Mouse (Mus musculus) myocyte (in vitro differentiated cells): Measurements from ENCODE around the gene Slco4a1. TPM values are rescaled to one million over a fixed set of nuclear protein-coding genes. Genes with fewer than 3 reads are reported as not detected.
A peak's percentile ranks its signal among the peaks of the same experiment; 100 is the strongest.

ENCODE experiments used
- H3K27me3 ChIP-seq: one replicate; pipeline ENCODE4 v1.6.1; 2011; ENCODE audit not compliant: control insufficient read depth, insufficient read depth, insufficient read length
- H3K36me3 ChIP-seq: one replicate; pipeline ENCODE4 v1.6.1; 2011; ENCODE audit not compliant: control insufficient read depth, insufficient read depth
- H3K4me2 ChIP-seq: one replicate; pipeline ENCODE4 v1.6.1; 2011; ENCODE audit warnings: low read depth, control low read depth
- H3K4me3 ChIP-seq: one replicate; pipeline ENCODE4 v1.5.1; 2011; ENCODE audit warnings: mild to moderate bottlenecking, control low read depth, moderate library complexity
- H3K79me2 ChIP-seq: one replicate; pipeline ENCODE4 v1.6.1; 2011; ENCODE audit not compliant: control insufficient read depth, insufficient read depth
- H3ac ChIP-seq: one replicate; pipeline ENCODE4 v1.6.1; 2011; ENCODE audit not compliant: control insufficient read depth, insufficient read length
- CEBPB ChIP-seq: IDR thresholded peaks from 2 replicates; pipeline ENCODE4 v1.6.1; 2011; ENCODE audit warnings: mild to moderate bottlenecking, moderate library complexity; ENCODE audit not compliant: poor library complexity, insufficient read depth, severe bottlenecking
- E2F4 ChIP-seq: IDR thresholded peaks from one replicate; pipeline ENCODE4 v1.6.1; 2011; ENCODE audit warnings: mild to moderate bottlenecking, control low read depth, moderate library complexity; ENCODE audit not compliant: insufficient read depth
- MAX ChIP-seq: IDR thresholded peaks from one replicate; pipeline ENCODE4 v1.6.1; 2011; ENCODE audit warnings: low read depth, mild to moderate bottlenecking, control low read depth
- MYOD1 ChIP-seq, 3 experiments: IDR thresholded peaks; one replicate each; pipeline ENCODE4 v1.6.1; 2011; ENCODE audit warnings: control low read depth in 2 of 3, low read depth in 2 of 3, mild to moderate bottlenecking in 2 of 3, moderate library complexity in 1 of 3; ENCODE audit not compliant: insufficient read length in 2 of 3, control insufficient read depth in 1 of 3
- MYOG ChIP-seq, 3 experiments: IDR thresholded peaks; one replicate each; pipeline ENCODE4 v1.6.1; 2011; ENCODE audit warnings: control low read depth in 2 of 3, low read depth in 2 of 3, mild to moderate bottlenecking in 2 of 3; ENCODE audit not compliant: insufficient read length in 2 of 3, control insufficient read depth in 1 of 3, insufficient read depth in 1 of 3
- POLR2A ChIP-seq: IDR thresholded peaks from one replicate; pipeline ENCODE4 v1.6.1; 2011; ENCODE audit warnings: low read depth, mild to moderate bottlenecking, control low read depth, moderate library complexity; ENCODE audit not compliant: insufficient read length
- POLR2AphosphoS2 ChIP-seq: IDR thresholded peaks from one replicate; pipeline ENCODE4 v1.6.1; 2011; ENCODE audit warnings: low read depth, control low read depth; ENCODE audit not compliant: insufficient read length
- REST ChIP-seq: IDR thresholded peaks from one replicate; pipeline ENCODE4 v1.6.1; 2011; ENCODE audit warnings: mild to moderate bottlenecking, control low read depth, moderate library complexity; ENCODE audit not compliant: insufficient read depth, insufficient read length
- SRF ChIP-seq: IDR thresholded peaks from one replicate; pipeline ENCODE4 v1.6.1; 2011; ENCODE audit warnings: low read depth; ENCODE audit not compliant: control insufficient read depth, insufficient read length
- TCF12 ChIP-seq: IDR thresholded peaks from one replicate; pipeline ENCODE4 v1.6.1; 2011; ENCODE audit warnings: mild to moderate bottlenecking, control low read depth; ENCODE audit not compliant: poor library complexity, insufficient read depth, severe bottlenecking
- TCF3 ChIP-seq: IDR thresholded peaks from one replicate; pipeline ENCODE4 v1.6.1; 2011; ENCODE audit warnings: low read depth, control low read depth; ENCODE audit not compliant: insufficient read length
- USF1 ChIP-seq: IDR thresholded peaks from one replicate; pipeline ENCODE4 v1.6.1; 2011; ENCODE audit warnings: low read depth, mild to moderate bottlenecking, control low read depth, moderate library complexity
- polyA plus RNA-seq: library from polyadenylated mRNA; unstranded; fragments of >200 nt; fragmentation: generic; extraction: Trizol; gene quantifications from one replicate; pipeline ENCODE4 v1.2.1, GENCODE M21; 2012; ENCODE audit warnings: missing spikeins

The Slco4a1 gene
- polyA plus RNA-seq, 1 experiment, result 0.18 TPM

DNA sequence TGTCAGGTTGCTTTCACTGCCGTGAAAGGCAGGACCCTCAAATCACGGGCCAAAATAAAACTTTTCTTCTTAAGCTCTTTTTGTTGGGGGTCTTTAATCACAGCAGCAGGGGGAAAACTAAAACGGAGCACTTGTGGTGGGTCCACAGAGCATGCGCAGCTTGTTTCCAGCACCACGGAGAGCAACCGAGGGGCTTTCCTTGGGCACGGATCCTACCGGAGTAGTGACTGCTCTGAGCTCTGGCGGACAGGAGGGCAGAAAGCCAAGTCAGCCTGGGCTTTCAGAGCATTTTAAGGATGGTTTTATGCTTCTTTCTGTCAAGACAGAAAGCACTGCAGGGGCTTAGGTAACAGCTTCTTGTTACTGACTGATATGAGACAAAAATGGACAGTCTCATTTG lies 38.3 kb upstream of the Slco4a1 start:
- H3K4me2 ChIP-seq, result no peak overlapping the region
- no peak overlapping the region for H3ac ChIP-seq
- TF ChIP-seq MYOD1 (IDR thresholded peaks at IDR 0.05; ENCODE audit: control insufficient read depth in 1 of 3, insufficient read length in 2 of 3, low read depth in 2 of 3) (no peak), REST (peak; percentile 79)
- H3K79me2 ChIP-seq, result no peaks in the 10 kb centered on the region
- H3K4me3 ChIP-seq, result no peak overlapping the region
- no peaks in the 10 kb centered on the region for H3K36me3 ChIP-seq
- peaks cover 13% of the 10 kb centered on the region for H3K27me3 ChIP-seq

DNA sequence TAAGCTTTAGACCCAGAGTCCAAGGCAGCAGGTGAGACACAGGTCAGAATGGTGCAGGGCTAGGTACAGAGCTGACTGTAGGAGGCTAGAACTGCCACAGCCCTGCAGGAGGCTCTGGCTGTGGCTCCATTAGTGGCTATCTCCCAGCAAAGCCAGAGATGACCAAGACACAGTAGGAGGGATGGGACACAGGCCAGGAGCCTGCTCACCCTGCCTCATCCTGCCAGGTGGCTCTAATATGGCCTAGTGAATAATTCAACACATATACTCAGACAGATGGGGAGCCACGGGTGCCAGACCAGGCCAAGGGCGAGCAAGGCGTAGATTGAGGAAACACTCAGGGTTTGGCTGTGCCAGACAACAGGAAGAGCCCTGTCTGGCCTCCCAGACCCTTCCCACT lies 35.4 kb upstream of the Slco4a1 start:
- Histone ChIP-seq H3K4me2 (no peak overlapping the region), H3K79me2 (no peaks in the 10 kb centered on the region), H3K36me3 (no peaks in the 10 kb centered on the region), H3K27me3 (peaks cover 15% of the 10 kb centered on the region), H3K4me3 (no peak overlapping the region), H3ac (no peak overlapping the region)
- TF ChIP-seq USF1, result no peak
- no peak for TF ChIP-seq E2F4
- no peak for TF ChIP-seq TCF12
- TF ChIP-seq SRF, result no peak
- no peak for TF ChIP-seq MYOD1 (IDR thresholded peaks at IDR 0.05; ENCODE audit: control insufficient read depth in 1 of 3, insufficient read length in 2 of 3, low read depth in 2 of 3)
- TF ChIP-seq TCF3, result no peak
- no peak for TF ChIP-seq POLR2AphosphoS2
- TF ChIP-seq CEBPB, result no peak
- no peak for TF ChIP-seq POLR2A
- no peak for TF ChIP-seq REST
- no peak for TF ChIP-seq MAX
- TF ChIP-seq MYOG (IDR thresholded peaks at IDR 0.05; ENCODE audit: control insufficient read depth in 1 of 3, insufficient read depth in 1 of 3, insufficient read length in 2 of 3, low read depth in 2 of 3), result no peak

DNA sequence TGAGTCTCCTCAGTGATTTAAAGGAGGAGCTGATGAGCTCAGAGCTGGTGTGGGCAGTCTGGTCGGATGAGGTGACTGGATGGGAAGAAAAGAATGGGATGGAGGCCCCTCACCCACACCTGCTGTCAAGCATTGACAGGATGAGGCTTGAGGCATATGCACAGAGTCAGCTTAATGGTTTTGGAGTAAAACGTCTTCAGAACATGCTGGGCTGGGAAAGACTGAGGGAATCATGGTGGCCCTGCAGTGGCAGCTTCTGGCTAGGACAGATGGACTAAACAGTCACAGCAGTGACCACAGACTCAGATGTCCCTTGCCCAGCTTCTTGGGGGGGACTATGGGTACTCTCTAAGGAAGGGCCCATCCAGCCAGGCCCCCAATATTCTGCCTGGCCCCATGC lies 30.9 kb upstream of the Slco4a1 start:
- H3K36me3 ChIP-seq, result no peaks in the 10 kb centered on the region
- no peak overlapping the region for H3K4me3 ChIP-seq
- TF ChIP-seq MAX, result no peak
- H3K4me2 ChIP-seq, result no peak overlapping the region
- no peaks in the 10 kb centered on the region for H3K79me2 ChIP-seq
- H3ac ChIP-seq, result no peak overlapping the region
- peaks cover 33% of the 10 kb centered on the region for H3K27me3 ChIP-seq

DNA sequence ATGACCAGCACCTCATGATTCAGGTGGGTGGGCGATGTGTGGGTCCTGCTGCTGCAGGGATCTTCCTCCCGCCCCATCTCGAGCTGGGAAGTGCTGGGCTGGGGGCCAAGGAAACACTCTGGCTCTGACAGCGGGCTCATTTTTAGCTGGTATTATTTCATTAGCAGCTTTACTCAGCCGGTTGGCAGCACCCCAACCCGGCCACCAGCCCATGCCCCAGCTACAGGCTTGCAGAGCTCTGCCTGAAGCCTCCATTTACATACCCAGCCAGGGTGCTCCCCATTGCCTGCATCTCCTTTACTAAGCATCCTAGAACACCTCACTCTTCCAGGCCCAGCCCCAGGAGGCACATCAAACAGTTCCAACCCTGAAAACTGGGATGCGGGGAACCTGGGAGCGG lies 29.0 kb upstream of the Slco4a1 start:
- H3K4me2 ChIP-seq, result no peak overlapping the region
- H3K36me3 ChIP-seq, result no peaks in the 10 kb centered on the region
- H3ac ChIP-seq, result no peak overlapping the region
- no peak for TF ChIP-seq SRF
- TF ChIP-seq POLR2AphosphoS2, result no peak
- TF ChIP-seq REST, result no peak
- TF ChIP-seq MYOG (IDR thresholded peaks at IDR 0.05; ENCODE audit: control insufficient read depth in 1 of 3, insufficient read depth in 1 of 3, insufficient read length in 2 of 3, low read depth in 2 of 3), result no peak
- no peak for TF ChIP-seq TCF12
- H3K79me2 ChIP-seq, result no peaks in the 10 kb centered on the region
- peaks cover 26% of the 10 kb centered on the region for H3K27me3 ChIP-seq
- no peak overlapping the region for H3K4me3 ChIP-seq

DNA sequence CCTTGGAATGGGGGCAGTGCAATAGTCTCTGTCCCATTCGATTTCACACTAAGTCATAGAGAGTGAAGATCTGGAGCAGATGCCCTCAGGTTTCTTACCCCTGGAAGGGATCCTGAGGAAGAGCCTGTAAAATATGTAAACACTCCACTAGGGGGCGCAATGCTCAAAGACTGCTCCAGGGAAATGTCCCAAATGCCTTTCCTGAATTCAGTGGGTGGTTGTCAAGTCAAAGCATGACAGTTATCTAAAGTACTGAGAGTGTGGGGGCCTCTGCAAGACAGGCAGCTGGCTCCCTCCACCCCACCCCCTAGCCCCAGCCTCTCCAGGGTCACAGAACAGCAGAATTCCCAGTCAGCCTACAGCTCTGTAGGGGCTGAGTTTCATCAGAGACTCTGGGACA lies 27.7 kb upstream of the Slco4a1 start:
- Histone ChIP-seq H3K79me2 (no peaks in the 10 kb centered on the region), H3ac (no peak overlapping the region), H3K36me3 (no peaks in the 10 kb centered on the region), H3K27me3 (peaks cover 20% of the 10 kb centered on the region), H3K4me2 (no peak overlapping the region), H3K4me3 (no peak overlapping the region)
- TF ChIP-seq MYOD1 (IDR thresholded peaks at IDR 0.05; ENCODE audit: control insufficient read depth in 1 of 3, insufficient read length in 2 of 3, low read depth in 2 of 3), result no peak
- no peak for TF ChIP-seq MAX
- no peak for TF ChIP-seq SRF

DNA sequence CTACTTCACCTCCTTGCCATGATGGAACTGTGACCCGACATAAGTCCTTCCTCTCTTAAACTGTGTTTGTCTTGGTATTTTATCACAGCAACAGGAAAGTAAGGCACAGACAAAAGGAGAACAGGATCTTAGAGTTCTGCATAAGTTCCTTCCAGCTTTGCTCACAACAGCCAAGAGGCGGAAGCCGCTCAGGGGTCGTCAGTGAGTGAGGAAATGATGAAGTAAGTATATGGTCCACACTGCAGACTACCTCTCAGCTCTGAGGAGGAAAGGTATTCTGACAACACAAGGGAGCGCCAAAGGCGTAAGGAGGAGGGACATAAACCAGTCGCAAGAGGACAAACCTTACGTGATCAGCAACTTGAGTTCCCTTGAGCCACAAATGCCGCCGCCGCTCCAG lies 25.4 kb upstream of the Slco4a1 start:
- Histone ChIP-seq H3ac (no peak overlapping the region), H3K36me3 (no peaks in the 10 kb centered on the region), H3K4me3 (no peak overlapping the region), H3K27me3 (peaks cover 18% of the 10 kb centered on the region), H3K4me2 (no peak overlapping the region), H3K79me2 (no peaks in the 10 kb centered on the region)
- TF ChIP-seq E2F4 (no peak), SRF (no peak), USF1 (no peak), MYOD1 (IDR thresholded peaks at IDR 0.05; ENCODE audit: control insufficient read depth in 1 of 3, insufficient read length in 2 of 3, low read depth in 2 of 3) (no peak), TCF3 (no peak), MAX (no peak), MYOG (IDR thresholded peaks at IDR 0.05; ENCODE audit: control insufficient read depth in 1 of 3, insufficient read depth in 1 of 3, insufficient read length in 2 of 3, low read depth in 2 of 3) (no peak), POLR2A (no peak), CEBPB (no peak), TCF12 (no peak), POLR2AphosphoS2 (no peak), REST (no peak)
